Mouse (Mus musculus): ENCODE data around the gene Lrrc49.

Lrrc49 gene

DNA sequence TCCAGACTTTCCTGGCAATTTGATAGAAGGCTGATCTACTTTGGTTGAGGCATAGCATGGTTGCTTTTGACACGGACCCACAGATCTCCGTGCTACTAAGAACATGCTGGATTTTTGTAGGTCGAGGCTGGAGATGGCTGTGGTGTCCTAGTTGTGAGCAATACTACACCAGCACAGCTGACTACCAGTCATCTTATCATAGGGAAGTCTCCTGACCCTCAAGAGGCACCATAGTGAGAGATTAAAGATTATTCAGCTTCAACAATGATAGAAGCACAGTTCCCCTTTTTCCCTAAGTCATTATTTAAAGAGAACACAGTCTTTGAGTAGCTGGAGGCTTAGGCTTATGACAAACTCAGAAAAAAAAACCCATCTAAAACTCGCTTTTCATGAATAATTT lies 87.7 kb downstream of the Lrrc49 start:
- peak; percentile 65 for DNase-seq (ENCODE audit: extremely low read depth, low read depth)

GRCm38 (mm10) chr9:60599489-60599888 lies 88.5 kb downstream of the Lrrc49 start:
- peak; percentile 55 for DNase-seq (ENCODE audit: extremely low read depth, low read depth)

DNA sequence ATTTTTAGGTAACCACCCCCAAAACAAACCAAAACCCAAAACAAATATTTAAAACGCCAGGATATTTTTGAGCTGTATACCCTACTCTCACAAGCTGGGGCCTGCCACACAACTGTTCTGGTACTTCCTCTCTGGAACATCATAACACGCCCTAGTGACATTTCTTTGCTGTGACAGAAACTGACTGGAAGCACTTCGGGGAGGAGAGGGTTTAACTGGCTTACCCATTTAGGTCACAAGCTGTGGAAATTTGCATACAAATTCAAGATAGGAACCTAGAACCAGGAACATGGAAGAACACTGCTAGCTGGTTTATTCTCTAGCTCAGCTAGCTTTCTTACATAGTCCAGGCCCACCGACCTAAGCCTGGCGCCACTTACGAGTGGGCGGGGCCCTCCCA lies 92.6 kb downstream of the Lrrc49 start:
- no peak for DNase-seq (ENCODE audit: extremely low read depth, low read depth)

- DNase-seq (ENCODE audit: extremely low read depth, low read depth), result no peak
These were observed 95.0 kb downstream of the Lrrc49 start for GRCm38 (mm10) chr9:60592974-60593373.

GRCm38 (mm10) chr9:60592363-60592762 lies 95.6 kb downstream of the Lrrc49 start:
- DNase-seq (ENCODE audit: extremely low read depth, low read depth), result no peak

GRCm38 (mm10) chr9:60590871-60591624 lies 96.9 kb downstream of the Lrrc49 start:
- DNase-seq (ENCODE audit: extremely low read depth, low read depth), result no peak

GRCm38 (mm10) chr9:60588914-60589313 lies 99.0 kb downstream of the Lrrc49 start:
- DNase-seq (ENCODE audit: extremely low read depth, low read depth), result no peak

DNA sequence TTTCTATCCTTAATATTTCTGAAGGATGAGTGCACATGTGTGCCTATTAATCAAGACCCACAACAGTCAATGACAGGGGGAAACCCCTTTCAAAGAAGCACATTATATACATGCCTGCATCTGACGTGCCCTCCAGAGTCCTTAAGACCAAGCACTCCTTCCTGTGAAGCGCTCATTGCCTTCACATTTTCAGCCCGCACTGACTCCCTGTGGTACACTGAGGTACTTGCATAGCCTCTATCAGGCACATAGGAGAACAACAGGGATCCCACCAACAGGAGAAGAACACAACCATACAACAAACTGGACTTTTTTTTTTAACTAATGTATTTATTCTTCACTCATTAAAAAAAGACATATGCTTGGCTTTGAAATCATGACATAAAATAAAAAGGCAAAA lies 101.0 kb downstream of the Lrrc49 start:
- DNase-seq (ENCODE audit: extremely low read depth, low read depth), result no peak

GRCm38 (mm10) chr9:60585206-60585605 lies 102.8 kb downstream of the Lrrc49 start:
- no peak for DNase-seq (ENCODE audit: extremely low read depth, low read depth)

DNA sequence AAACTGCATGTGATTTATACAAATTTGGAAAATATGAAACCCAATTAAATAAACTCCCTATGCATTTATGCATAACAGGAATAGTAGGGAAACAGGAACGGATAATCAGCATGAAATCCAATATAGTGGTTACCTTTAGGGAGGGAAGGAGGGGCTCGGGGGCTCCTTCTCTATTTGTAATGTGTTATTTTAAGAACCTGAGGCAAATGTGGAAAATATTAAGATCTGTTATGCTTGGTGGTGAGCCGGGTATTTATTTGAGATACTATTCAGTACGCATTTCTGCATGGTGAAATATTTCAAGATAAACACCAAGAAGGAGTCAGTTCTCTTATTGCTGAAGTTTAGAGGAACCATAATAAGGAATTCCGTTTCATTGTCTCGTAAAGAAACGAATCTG lies 105.4 kb downstream of the Lrrc49 start:
- DNase-seq (ENCODE audit: extremely low read depth, low read depth), result no peak

GRCm38 (mm10) chr9:60573011-60573410 lies 114.9 kb downstream of the Lrrc49 start:
- no peak for DNase-seq (ENCODE audit: extremely low read depth, low read depth)

DNA sequence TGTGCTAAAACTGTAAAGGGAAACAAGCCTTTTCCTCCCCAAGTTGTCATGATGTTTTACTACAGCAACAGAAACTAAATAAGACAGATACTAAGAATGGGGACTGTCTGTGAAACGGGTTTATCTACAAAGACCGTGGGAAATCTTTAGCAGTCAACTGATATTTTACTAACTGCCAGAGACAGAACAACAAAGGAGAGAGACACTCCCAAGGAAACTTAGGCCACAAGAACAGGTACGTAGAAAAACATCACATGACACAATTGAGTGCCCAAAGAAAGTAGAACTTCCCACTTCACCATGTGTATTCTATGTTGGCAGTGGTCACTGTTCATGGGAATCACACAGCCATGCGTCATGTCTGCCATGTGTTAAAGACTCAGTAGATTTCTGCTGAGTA lies 116.2 kb downstream of the Lrrc49 start:
- DNase-seq (ENCODE audit: extremely low read depth, low read depth), result no peak

GRCm38 (mm10) chr9:60571041-60571440 lies 116.9 kb downstream of the Lrrc49 start:
- DNase-seq (ENCODE audit: extremely low read depth, low read depth), result no peak

DNA sequence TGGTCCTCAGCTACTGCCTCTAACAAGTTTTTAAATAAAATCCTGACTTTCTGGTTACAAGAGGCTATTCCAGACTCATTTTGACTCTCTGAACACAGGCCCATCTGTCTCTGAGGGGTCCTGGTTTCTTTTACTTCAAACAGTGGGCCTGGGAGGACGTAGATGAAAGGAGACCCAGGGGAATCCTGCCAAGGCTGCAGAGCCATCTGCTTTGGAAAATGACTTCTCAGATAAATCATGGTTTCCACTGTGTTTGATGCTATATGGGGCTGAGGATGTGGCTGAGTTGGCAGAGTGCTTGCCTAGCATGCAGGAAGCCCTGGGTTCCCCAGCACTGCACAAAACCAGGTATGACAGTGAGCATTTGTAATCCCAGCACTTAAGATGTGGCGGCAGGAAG lies 118.6 kb downstream of the Lrrc49 start:
- no peak for DNase-seq (ENCODE audit: extremely low read depth, low read depth)

DNA sequence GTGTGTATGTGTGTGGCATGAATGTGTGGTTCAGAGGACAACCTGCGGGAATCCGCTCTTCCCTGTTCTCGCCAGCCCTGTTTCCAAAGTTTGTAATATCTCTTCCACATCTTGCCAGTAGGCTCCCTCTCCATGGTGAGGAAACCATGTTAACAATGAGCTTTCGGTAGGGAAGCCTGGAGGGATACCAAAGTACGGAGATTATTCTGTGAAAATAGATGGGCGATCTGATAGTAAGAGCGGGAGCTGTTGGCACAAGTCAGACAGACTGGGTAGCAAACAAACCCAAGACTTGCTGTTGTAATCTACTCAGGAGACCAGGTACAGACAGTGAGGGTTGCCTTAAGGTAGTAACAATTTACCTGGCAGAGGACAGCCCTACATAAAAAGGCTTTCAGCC lies 124.1 kb downstream of the Lrrc49 start:
- no peak for DNase-seq (ENCODE audit: extremely low read depth, low read depth)

- no peak for DNase-seq (ENCODE audit: extremely low read depth, low read depth)
These were observed 125.3 kb downstream of the Lrrc49 start for GRCm38 (mm10) chr9:60562443-60563371.

DNA sequence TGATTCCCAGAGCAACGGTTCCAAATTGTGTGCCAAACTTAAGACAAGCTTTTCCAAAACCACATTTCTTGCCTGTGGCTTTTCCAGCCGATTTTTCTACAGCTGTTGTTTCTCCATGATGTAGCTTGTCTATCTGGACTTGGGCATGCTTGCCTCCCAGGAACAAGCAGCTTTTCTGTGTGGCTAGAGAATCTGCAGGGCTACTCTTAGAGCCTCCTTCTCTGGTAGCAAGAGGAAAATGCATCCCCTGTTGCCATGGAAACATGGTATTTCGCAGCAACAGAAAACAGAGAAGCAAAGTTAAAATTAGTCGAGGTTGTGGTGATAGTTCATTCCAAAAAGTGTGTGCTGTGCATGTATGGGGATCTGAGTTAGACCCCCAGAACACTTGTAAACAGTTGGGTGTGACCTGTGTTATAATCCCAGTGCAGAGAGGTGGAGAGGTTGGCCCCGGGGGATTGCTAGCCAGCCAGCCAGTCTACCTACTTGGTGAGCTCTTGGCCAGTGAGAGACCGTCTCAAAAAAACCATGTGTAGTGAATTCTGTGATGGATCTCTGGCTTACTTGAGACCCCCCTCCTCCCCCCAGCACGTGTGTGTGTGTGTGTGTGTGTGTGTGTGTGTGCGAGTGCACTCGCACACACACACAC lies 126.2 kb downstream of the Lrrc49 start:
- DNase-seq (ENCODE audit: extremely low read depth, low read depth), result no peak

GRCm38 (mm10) chr9:60558507-60558906 lies 129.5 kb downstream of the Lrrc49 start:
- DNase-seq (ENCODE audit: extremely low read depth, low read depth), result no peak

- no peak for DNase-seq (ENCODE audit: extremely low read depth, low read depth)
These were observed 136.7 kb downstream of the Lrrc49 start for GRCm38 (mm10) chr9:60551238-60551637.

GRCm38 (mm10) chr9:60548182-60548581 lies 139.8 kb downstream of the Lrrc49 start:
- no peak for DNase-seq (ENCODE audit: extremely low read depth, low read depth)

DNA sequence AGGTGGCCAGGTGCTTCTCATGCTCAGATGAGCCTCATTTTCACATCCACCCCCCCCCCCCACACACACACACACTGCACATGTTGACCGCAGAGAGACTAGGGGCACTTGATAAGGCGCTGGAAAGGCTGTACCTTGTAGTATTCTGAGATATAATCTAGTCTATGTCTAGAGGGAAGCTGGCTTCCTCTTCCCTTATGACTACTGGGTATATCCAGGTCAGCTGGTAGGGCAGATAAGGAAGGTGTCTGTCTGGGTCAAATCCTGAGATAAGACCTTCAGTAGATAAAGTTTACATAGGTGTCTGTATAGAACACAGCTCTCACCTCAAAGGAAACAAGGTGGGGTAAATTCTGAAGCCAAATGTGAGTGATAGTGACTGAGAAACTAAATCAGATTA lies 141.8 kb downstream of the Lrrc49 start:
- peak; percentile 31 for DNase-seq (ENCODE audit: extremely low read depth, low read depth)
